In genomic region chr16:95814513-95815118, GRCm38 (mm10) we compare ENCODE assay signal across 9 mouse cellular contexts.
DNase-seq lines count a peak whose midpoint lies in the region; ATAC-seq and TF ChIP-seq lines count a peak whose summit lies in the region.
"Had no signal": no experiment of that assay in that cellular context is flagged by ENCODE, and none has a peak within 500 bp of the region (broad histone marks: within the 10 kb centered on the region; RNA-seq: fewer than 3 reads in every experiment).

No protein-coding gene starts in this region.

- no peak for TF ChIP-seq CTCF in gastrocnemius, adult 2 months (IDR thresholded peaks at IDR 0.05)

- 59% methylated on average over 9 of the region's 9 CpGs for WGBS in macrophage (ENCODE audit: missing documents)

- H3K4me3 ChIP-seq in gastrocnemius, adult 2 months = no peak overlapping the region
- no peak overlapping the region for H3K4me3 ChIP-seq in macrophage (ENCODE audit: inconsistent target)
- H3K4me3 ChIP-seq: limb, embryonic 12.5 days had no signal

- H3K36me3 ChIP-seq in macrophage (ENCODE audit: inconsistent target) = no peaks in the 10 kb centered on the region
- H3K36me3 ChIP-seq: limb, embryonic 12.5 days had no signal

- H3K27ac ChIP-seq in gastrocnemius, adult 2 months = no peak overlapping the region
- peak overlapping the region; percentile 58 for H3K27ac ChIP-seq in macrophage
- H3K27ac ChIP-seq: limb, embryonic 12.5 days had no signal

- no peaks in the 10 kb centered on the region for H3K79me2 ChIP-seq in macrophage (ENCODE audit: inconsistent target)

- intact Hi-C loops in gastrocnemius, adult 2 months (cut with DNase I) = no loop called here

- DNase-seq in gastrocnemius, adult 2 months = peak; percentile 26
- no peak for DNase-seq in gastrocnemius, postnatal 10 days
- DNase-seq in urinary bladder, postnatal 14 days (ENCODE audit: low spot score) = peak; percentile 60
- DNase-seq in urinary bladder, postnatal 25 days (ENCODE audit: low spot score) = no peak
- peak; percentile 54 for DNase-seq in kidney, postnatal 14 days
- no peak for DNase-seq in spleen, postnatal 36 days (ENCODE audit: low spot score in 2 of 2)

- no peak for ATAC-seq in activated CD4-positive, CD25-positive, alpha-beta regulatory T cell, adult 4 months

Comparison
In these comparisons a context has a peak if more than half of its experiments do, and no peak if none do; other contexts are left out.
1. DNase-seq: peak in gastrocnemius, adult 2 months (single experiment), urinary bladder, postnatal 14 days (single experiment) and kidney, postnatal 14 days (single experiment); none in gastrocnemius, postnatal 10 days (single experiment), urinary bladder, postnatal 25 days (single experiment) and spleen, postnatal 36 days (0 of 2).